Mouse (Mus musculus) macrophage (primary cell): ENCODE measurements around the gene Nxph1. TPM values are rescaled to one million over a fixed set of nuclear protein-coding genes. Genes with fewer than 3 reads are reported as not detected.

Experiments used
- H3K27ac ChIP-seq: fragments of 350-480 bp; formaldehyde crosslinking; 2 replicates; pipeline ENCODE4 v1.9.0; 2021
- H3K36me3 ChIP-seq: fragments of 350-480 bp; formaldehyde crosslinking; 2 replicates; pipeline ENCODE4 v1.9.0; 2021; ENCODE audit errors: inconsistent target
- H3K4me3 ChIP-seq: fragments of 350-480 bp; formaldehyde crosslinking; 2 replicates; pipeline ENCODE4 v1.9.0; 2021; ENCODE audit errors: inconsistent target
- H3K79me2 ChIP-seq: fragments of 350-480 bp; formaldehyde crosslinking; 2 replicates; pipeline ENCODE4 v1.9.0; 2021; ENCODE audit errors: inconsistent target
- WGBS: methylation state at CpG from one replicate; pipeline ENCODE4 v1.1.7; 2026; ENCODE audit warnings: inconsistent platforms; ENCODE audit not compliant: missing documents; 5-methylcytosine and 5-hydroxymethylcytosine counted together
- polyA plus RNA-seq: library from polyadenylated mRNA; stranded (reverse); fragments of 250-400 nt; gene quantifications from 3 replicates; pipeline ENCODE4 v1.2.4, GENCODE M21; 2018; ENCODE audit warnings: inconsistent platforms

The Nxph1 gene
- polyA plus RNA-seq, 1 experiment from 2014 or later = not detected

DNA sequence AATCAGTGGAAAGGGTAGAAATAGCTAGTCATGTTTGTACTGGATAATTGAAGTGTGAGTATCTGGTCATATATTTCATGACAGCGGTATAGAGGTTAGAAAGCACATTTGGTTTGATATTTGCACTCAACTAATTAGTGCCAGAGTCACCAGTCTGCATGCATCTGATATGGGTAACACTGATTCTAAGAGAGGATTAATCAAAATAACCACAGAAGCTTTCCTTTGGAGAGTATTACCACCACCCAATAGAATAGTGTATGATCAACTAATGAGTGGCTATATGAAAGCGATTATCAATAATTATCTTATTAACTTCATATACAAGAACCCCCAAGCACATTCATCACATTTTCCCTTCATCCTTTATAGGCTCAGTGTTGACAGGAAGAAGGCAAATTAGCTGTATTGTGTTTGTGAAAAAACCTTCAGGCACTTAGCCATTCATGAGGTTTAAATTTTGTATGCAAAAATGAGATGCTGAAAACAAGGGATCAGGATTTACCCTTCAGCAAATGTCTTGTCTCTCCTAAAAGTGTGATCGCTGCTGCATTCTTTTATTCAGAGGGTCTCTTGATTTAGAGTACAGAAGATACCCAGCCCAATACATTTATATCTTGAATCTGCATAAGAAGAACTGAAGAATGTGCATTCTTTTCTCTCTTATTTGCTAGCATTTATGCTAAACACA, 185.5 kb downstream of the Nxph1 start:
- WGBS = 78% methylated on average over 3 of the region's 3 CpGs
- Histone ChIP-seq H3K36me3 (no peaks in the 10 kb centered on the region), H3K4me3 (no peak overlapping the region), H3K27ac (no peak overlapping the region), H3K79me2 (no peaks in the 10 kb centered on the region)

- H3K36me3 ChIP-seq = no peaks in the 10 kb centered on the region
- H3K27ac ChIP-seq = no peak overlapping the region
- no peak overlapping the region for H3K4me3 ChIP-seq
- H3K79me2 ChIP-seq = no peaks in the 10 kb centered on the region
Measured at GRCm38 (mm10) chr6:9147966-9148365, 199.7 kb downstream of the Nxph1 start.

- no peak overlapping the region for H3K27ac ChIP-seq
- 43% methylated on average over 1 of the region's 1 CpGs for WGBS
- H3K4me3 ChIP-seq = no peak overlapping the region
- H3K79me2 ChIP-seq = no peaks in the 10 kb centered on the region
- H3K36me3 ChIP-seq = no peaks in the 10 kb centered on the region
Measured at GRCm38 (mm10) chr6:9149791-9150190, 201.6 kb downstream of the Nxph1 start.

DNA sequence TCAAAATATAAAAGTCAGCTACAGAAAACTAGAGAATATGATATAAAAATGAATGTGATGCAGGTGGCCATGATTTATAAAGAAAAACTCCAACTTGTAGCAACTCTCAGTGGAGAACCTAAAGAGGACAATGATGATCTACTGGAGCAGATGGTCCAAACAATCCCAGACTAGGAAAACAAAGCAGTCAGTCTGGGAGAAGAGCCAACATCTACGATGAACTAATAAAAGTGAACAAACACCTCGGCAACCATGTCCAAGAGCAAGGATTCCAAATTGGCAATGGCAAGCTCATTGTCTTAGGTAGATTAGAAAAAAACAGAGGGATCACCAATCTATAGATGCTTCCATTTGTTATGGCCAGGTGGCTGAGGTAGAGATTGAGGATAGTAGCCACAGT, 211.0 kb downstream of the Nxph1 start:
- Histone ChIP-seq H3K36me3 (no peaks in the 10 kb centered on the region), H3K79me2 (no peaks in the 10 kb centered on the region), H3K27ac (no peak overlapping the region), H3K4me3 (no peak overlapping the region)
- WGBS = 83% methylated on average over 2 of the region's 2 CpGs

- Histone ChIP-seq H3K36me3 (no peaks in the 10 kb centered on the region), H3K4me3 (no peak overlapping the region), H3K27ac (no peak overlapping the region), H3K79me2 (no peaks in the 10 kb centered on the region)
- WGBS = 71% methylated on average over 3 of the region's 3 CpGs
Measured at GRCm38 (mm10) chr6:9182477-9182876, 234.2 kb downstream of the Nxph1 start.

GRCm38 (mm10) chr6:9210730-9211129, 262.5 kb downstream of the Nxph1 start:
- 82% methylated on average over 4 of the region's 4 CpGs for WGBS
- Histone ChIP-seq H3K4me3 (no peak overlapping the region), H3K79me2 (no peaks in the 10 kb centered on the region), H3K27ac (no peak overlapping the region), H3K36me3 (no peaks in the 10 kb centered on the region)

GRCm38 (mm10) chr6:9220724-9221453, 272.7 kb downstream of the Nxph1 start:
- Histone ChIP-seq H3K79me2 (no peaks in the 10 kb centered on the region), H3K27ac (no peak overlapping the region), H3K36me3 (no peaks in the 10 kb centered on the region), H3K4me3 (no peak overlapping the region)
- WGBS = 79% methylated on average over 4 of the region's 4 CpGs

- Histone ChIP-seq H3K36me3 (no peaks in the 10 kb centered on the region), H3K27ac (no peak overlapping the region), H3K4me3 (no peak overlapping the region), H3K79me2 (no peaks in the 10 kb centered on the region)
Measured at GRCm38 (mm10) chr6:9234802-9235201, 286.6 kb downstream of the Nxph1 start.

GRCm38 (mm10) chr6:9267998-9268397, 319.8 kb downstream of the Nxph1 start:
- Histone ChIP-seq H3K36me3 (no peaks in the 10 kb centered on the region), H3K4me3 (no peak overlapping the region), H3K27ac (no peak overlapping the region), H3K79me2 (no peaks in the 10 kb centered on the region)
- 83% methylated on average over 1 of the region's 1 CpGs for WGBS

Other genes with a start within 250 kb of the Nxph1 start
- gene Ica1, start 169.9 kb upstream of the Nxph1 start, polyA plus RNA-seq = 2.8 to 4.8 TPM (median 3.0 TPM) in 3 replicates